Mouse (Mus musculus) embryonic facial prominence, embryonic 10.5 days (tissue): Measurements from ENCODE around the gene Ankrd34a. TPM values are rescaled to one million over a fixed set of nuclear protein-coding genes. Genes with fewer than 3 reads are reported as not detected.
"Not testable (repeated sequence)": the region's sequence is repeated elsewhere in the genome, so short reads cannot be mapped to it uniquely, and the experiment has no call there.

Experiments used
- DNase-seq: peaks from one replicate; pipeline ENCODE4 v3.0.0-alpha.2; 2017; ENCODE audit warnings: low spot score
- H3K27ac ChIP-seq: fragments of 300-500 bp; sonication (generic); replicated peaks from 2 replicates; pipeline ENCODE4 v1.5.1; 2016; ENCODE audit warnings: mild to moderate bottlenecking
- H3K27me3 ChIP-seq: fragments of 300-500 bp; sonication (generic); replicated peaks from 2 replicates; pipeline ENCODE4 v1.6.1; 2016; ENCODE audit warnings: low read depth, mild to moderate bottlenecking; ENCODE audit not compliant: poor library complexity, severe bottlenecking
- H3K36me3 ChIP-seq: fragments of 300-500 bp; sonication (generic); replicated peaks from 2 replicates; pipeline ENCODE4 v1.6.1; 2016; ENCODE audit warnings: mild to moderate bottlenecking, moderate library complexity
- H3K4me1 ChIP-seq: fragments of 300-500 bp; sonication (generic); 2 replicates; pipeline ENCODE4 v1.6.1; 2016
- H3K4me3 ChIP-seq: fragments of 300-500 bp; sonication (generic); 2 replicates; pipeline ENCODE4 v1.5.1; 2016; ENCODE audit warnings: mild to moderate bottlenecking, moderate library complexity
- H3K9me3 ChIP-seq: fragments of 300-500 bp; sonication (generic); 2 replicates; pipeline ENCODE4 v1.6.1; 2016; ENCODE audit warnings: mild to moderate bottlenecking
- WGBS: fragments of 180-500 bp; shearing (Covaris S2); methylation state at CpG from one replicate; pipeline ENCODE4 v1.1.7; 2016; 5-methylcytosine and 5-hydroxymethylcytosine counted together
- polyA plus RNA-seq: library from polyadenylated mRNA; unstranded; fragments of >200 nt; fragmentation: Nextera tagmentation; extraction: Ambion mirVana; gene quantifications from 2 replicates; pipeline ENCODE4 v1.2.1, GENCODE M21; 2016

The Ankrd34a gene
- polyA plus RNA-seq, 1 experiment from 2014 or later, result 0.66 TPM

GRCm38 (mm10) chr3:96606007-96606406 lies 9.6 kb downstream of the Ankrd34a start:
- H3K27me3 ChIP-seq, DNase-seq, H3K9me3 ChIP-seq, H3K27ac ChIP-seq, H3K4me3 ChIP-seq: not testable (repeated sequence)
- WGBS, result 91% methylated on average over 4 of the region's 4 CpGs
- H3K4me1 ChIP-seq, result peaks cover 30% of the 10 kb centered on the region
- H3K36me3 ChIP-seq, result peaks cover 46% of the 10 kb centered on the region

GRCm38 (mm10) chr3:96606618-96607017 lies 10.2 kb downstream of the Ankrd34a start:
- Histone ChIP-seq H3K4me3 (no peak overlapping the region), H3K4me1 (peaks cover 24% of the 10 kb centered on the region), H3K27ac (no peak overlapping the region), H3K9me3 (no peaks in the 10 kb centered on the region), H3K27me3 (no peaks in the 10 kb centered on the region), H3K36me3 (peaks cover 50% of the 10 kb centered on the region)
- WGBS, result 81% methylated on average over 4 of the region's 4 CpGs
- no peak for DNase-seq

GRCm38 (mm10) chr3:96617941-96618340 lies 21.5 kb downstream of the Ankrd34a start:
- H3K4me3 ChIP-seq, result no peak overlapping the region
- WGBS, result 80% methylated on average over 3 of the region's 3 CpGs
- no peak overlapping the region for H3K27ac ChIP-seq
- H3K27me3 ChIP-seq, result no peaks in the 10 kb centered on the region
- H3K9me3 ChIP-seq, result no peaks in the 10 kb centered on the region
- DNase-seq, result no peak
- no peaks in the 10 kb centered on the region for H3K4me1 ChIP-seq
- H3K36me3 ChIP-seq, result peaks cover 90% of the 10 kb centered on the region

GRCm38 (mm10) chr3:96623201-96623600 lies 26.8 kb downstream of the Ankrd34a start:
- no peaks in the 10 kb centered on the region for H3K27me3 ChIP-seq
- H3K4me1 ChIP-seq, result no peaks in the 10 kb centered on the region
- DNase-seq, result no peak
- no peak overlapping the region for H3K4me3 ChIP-seq
- no peaks in the 10 kb centered on the region for H3K9me3 ChIP-seq
- 91% methylated on average over 4 of the region's 4 CpGs for WGBS
- no peak overlapping the region for H3K27ac ChIP-seq
- peaks cover 86% of the 10 kb centered on the region for H3K36me3 ChIP-seq

GRCm38 (mm10) chr3:96629729-96630600 lies 33.5 kb downstream of the Ankrd34a start, which contains the start of gene Rbm8a:
Gene Rbm8a, plus strand, starts transcription at chr3:96629933.
- Histone ChIP-seq H3K27me3 (no peaks in the 10 kb centered on the region), H3K4me1 (peaks cover 24% of the 10 kb centered on the region), H3K27ac (peak within 1 kb of the TSS; percentile 96), H3K36me3 (peaks cover 59% of the 10 kb centered on the region), H3K4me3 (peak within 1 kb of the TSS; percentile 79), H3K9me3 (no peaks in the 10 kb centered on the region)
- peak; percentile 95 for DNase-seq
- 1% methylated on average over 48 of the region's 48 CpGs for WGBS

GRCm38 (mm10) chr3:96632058-96632457 lies 35.6 kb downstream of the Ankrd34a start:
- H3K27me3 ChIP-seq, result no peaks in the 10 kb centered on the region
- H3K4me3 ChIP-seq, result no peak overlapping the region
- no peak overlapping the region for H3K27ac ChIP-seq
- H3K9me3 ChIP-seq, result no peaks in the 10 kb centered on the region
- no peak for DNase-seq
- peaks cover 41% of the 10 kb centered on the region for H3K4me1 ChIP-seq
- H3K36me3 ChIP-seq, result peaks cover 42% of the 10 kb centered on the region

- H3K27ac ChIP-seq, result no peak overlapping the region
- H3K9me3 ChIP-seq, result no peaks in the 10 kb centered on the region
- DNase-seq, result no peak
- H3K4me3 ChIP-seq, result no peak overlapping the region
- H3K36me3 ChIP-seq, result peaks cover 52% of the 10 kb centered on the region
- peaks cover 42% of the 10 kb centered on the region for H3K4me1 ChIP-seq
- WGBS, result 85% methylated on average over 1 of the region's 1 CpGs
- no peaks in the 10 kb centered on the region for H3K27me3 ChIP-seq
These were observed 37.6 kb downstream of the Ankrd34a start for GRCm38 (mm10) chr3:96634015-96634414.

GRCm38 (mm10) chr3:96634928-96635879 lies 38.8 kb downstream of the Ankrd34a start, which contains the start of the genes Pex11b and Gm42957:
Gene Pex11b, plus strand, starts transcription at chr3:96635376.
Gene Gm42957, plus strand, starts transcription at chr3:96635474.
- Histone ChIP-seq H3K4me1 (peaks cover 38% of the 10 kb centered on the region), H3K9me3 (no peaks in the 10 kb centered on the region), H3K27me3 (no peaks in the 10 kb centered on the region), H3K36me3 (peaks cover 64% of the 10 kb centered on the region), H3K4me3 (peak within 1 kb of the TSS; percentile 95), H3K27ac (peak within 1 kb of the TSS; percentile 96)
- peak; percentile 85 for DNase-seq
- 2% methylated on average over 60 of the region's 60 CpGs for WGBS

- Histone ChIP-seq H3K4me3 (peak overlapping the region; percentile 95), H3K27me3 (no peaks in the 10 kb centered on the region), H3K27ac (peak overlapping the region; percentile 96), H3K9me3 (no peaks in the 10 kb centered on the region), H3K4me1 (peaks cover 33% of the 10 kb centered on the region), H3K36me3 (peaks cover 65% of the 10 kb centered on the region)
- DNase-seq, result no peak
- 13% methylated on average over 15 of the region's 15 CpGs for WGBS
These were observed 39.5 kb downstream of the Ankrd34a start for GRCm38 (mm10) chr3:96635906-96636305.

- Histone ChIP-seq H3K27ac (peak overlapping the region; percentile 96), H3K27me3 (no peaks in the 10 kb centered on the region), H3K36me3 (peaks cover 65% of the 10 kb centered on the region), H3K9me3 (no peaks in the 10 kb centered on the region), H3K4me1 (peaks cover 28% of the 10 kb centered on the region), H3K4me3 (peak overlapping the region; percentile 95)
- peak; percentile 11 for DNase-seq
- WGBS, result 67% methylated on average over 11 of the region's 11 CpGs
These were observed 40.0 kb downstream of the Ankrd34a start for GRCm38 (mm10) chr3:96636448-96636847.

- Histone ChIP-seq H3K4me3 (no peak overlapping the region), H3K27ac (no peak overlapping the region), H3K36me3 (peaks cover 62% of the 10 kb centered on the region), H3K4me1 (peaks cover 28% of the 10 kb centered on the region), H3K27me3 (no peaks in the 10 kb centered on the region), H3K9me3 (no peaks in the 10 kb centered on the region)
- DNase-seq, result peak; percentile 59
- 74% methylated on average over 1 of the region's 1 CpGs for WGBS
These were observed 42.8 kb downstream of the Ankrd34a start for GRCm38 (mm10) chr3:96639219-96639618.

GRCm38 (mm10) chr3:96645018-96645649 lies 48.7 kb downstream of the Ankrd34a start, which contains the start of gene Itga10:
Gene Itga10, plus strand, starts transcription at chr3:96645584.
- no peak within 1 kb of the TSS for H3K27ac ChIP-seq
- no peaks in the 10 kb centered on the region for H3K4me1 ChIP-seq

More at GRCm38 (mm10) chr3:96645018-96645649, 48.7 kb downstream of the Ankrd34a start, which contains the start of gene Itga10:
- peaks cover 41% of the 10 kb centered on the region for H3K36me3 ChIP-seq
- H3K9me3 ChIP-seq, result no peaks in the 10 kb centered on the region
- H3K27me3 ChIP-seq, result no peaks in the 10 kb centered on the region
- 67% methylated on average over 7 of the region's 7 CpGs for WGBS
- no peak within 1 kb of the TSS for H3K4me3 ChIP-seq
- peak; percentile 41 for DNase-seq
